Mouse (Mus musculus) liver, postnatal 0 days (tissue): ENCODE results near the gene Ifi203.
"Not testable (repeated sequence)": the region's sequence is repeated elsewhere in the genome, so short reads cannot be mapped to it uniquely, and the experiment has no call there.

Experiments used
- CTCF ChIP-seq: sonication (generic); IDR thresholded peaks from 2 replicates; pipeline ENCODE4 v1.5.1; 2016; ENCODE audit warnings: antibody characterized with exemption, low read depth
- EP300 ChIP-seq: IDR thresholded peaks from 2 replicates; pipeline ENCODE4 v1.6.1; 2016; ENCODE audit warnings: antibody characterized with exemption, low read depth, mild to moderate bottlenecking

GRCm38 (mm10) chr1:173941924-173942779 lies at the start of gene Ifi203, which contains the start of gene Mndal:
- TF ChIP-seq CTCF, EP300: not testable (repeated sequence)
